Mouse (Mus musculus) cerebellum, adult 11-12 months (tissue): ENCODE data around the gene Serpina3c.

Experiments used
- DNase-seq: peaks from one replicate; pipeline ENCODE4 v3.0.0; 2022

Gene Serpina3c

GRCm38 (mm10) chr12:104108507-104108906 lies 45.2 kb downstream of the Serpina3c start:
- no peak for DNase-seq

DNA sequence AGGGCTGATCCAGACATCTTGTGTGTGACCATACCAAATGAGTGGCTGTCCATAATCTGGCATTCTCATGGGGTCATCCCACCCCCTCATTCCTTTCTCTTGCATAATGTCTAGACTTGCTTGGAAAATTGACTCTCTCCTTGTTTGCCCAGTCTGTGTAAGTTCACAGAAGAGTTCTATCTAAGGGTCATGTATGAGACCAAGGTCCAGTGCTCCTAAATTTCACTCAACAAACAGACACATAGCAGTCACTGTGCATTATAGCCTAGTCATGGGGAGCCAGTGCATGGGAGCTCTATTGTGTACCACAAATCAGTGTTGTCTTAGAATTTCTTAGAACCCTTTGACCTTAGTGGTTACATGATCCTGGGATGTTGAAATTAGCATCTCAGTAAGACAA lies 46.8 kb downstream of the Serpina3c start:
- DNase-seq, result no peak

DNA sequence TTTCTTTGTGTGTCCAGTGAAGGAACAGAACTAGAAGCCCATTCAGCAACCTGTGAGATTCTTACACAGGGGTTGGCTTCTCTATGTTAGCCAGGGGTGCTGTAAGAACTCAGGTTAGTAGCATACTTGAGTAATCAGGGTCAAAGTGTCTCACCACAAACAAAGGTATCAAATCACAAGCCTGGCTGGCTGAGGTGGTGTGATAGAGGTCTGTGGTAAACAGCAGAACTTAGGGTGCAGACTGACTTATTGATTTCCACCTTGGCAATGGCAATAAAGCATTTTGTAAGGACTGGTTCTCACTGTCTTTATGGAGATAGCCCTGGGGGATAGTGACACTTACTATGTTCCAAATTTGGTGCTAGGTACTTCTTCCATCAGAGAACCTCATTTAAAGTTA lies 47.8 kb downstream of the Serpina3c start:
- DNase-seq, result no peak

DNA sequence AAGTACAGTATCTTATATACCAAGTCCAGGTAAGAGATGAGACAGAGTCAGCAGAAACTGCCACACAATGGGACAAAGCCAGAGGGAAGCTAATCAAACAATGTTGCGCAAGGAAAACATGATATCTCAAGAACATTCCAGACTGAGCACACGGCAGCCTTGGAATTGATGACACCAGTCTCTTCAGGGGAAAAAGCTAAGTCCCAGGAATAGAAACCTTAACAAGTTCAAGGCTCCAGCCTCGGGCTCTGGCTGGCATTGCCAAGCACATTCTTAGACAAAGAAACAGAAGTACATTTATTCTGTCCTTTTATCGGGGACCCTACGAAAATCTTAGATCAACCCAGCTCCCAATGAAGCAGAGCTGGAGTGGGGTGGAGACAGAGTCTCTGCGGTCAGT lies 52.9 kb downstream of the Serpina3c start, which contains the start of gene Serpina5:
Gene Serpina5 (plus strand): TSS at position 346 of the 400 bp plus-strand sequence.
- DNase-seq, result no peak
